Mouse (Mus musculus) G1E (cell line): ENCODE results near the gene Gm42906. TPM values are rescaled to one million over a fixed set of nuclear protein-coding genes. Genes with fewer than 3 reads are reported as not detected.

ENCODE experiments used
- ATAC-seq: 2 replicates; pipeline ENCODE4 v1.8.0; 2016; ENCODE audit warnings: mild to moderate bottlenecking; ENCODE audit not compliant: insufficient number of reproducible peaks, poor library complexity, low FRiP score, severe bottlenecking; ENCODE audit errors: extremely low read depth
- DNase-seq: peaks from one replicate; pipeline ENCODE4 v3.0.0; 2012; ENCODE audit warnings: low spot score
- H3K27me3 ChIP-seq: 2 replicates; pipeline ENCODE4 v1.6.1; 2012; ENCODE audit warnings: mild to moderate bottlenecking, low read length, inconsistent platforms; ENCODE audit not compliant: insufficient read depth
- H3K36me3 ChIP-seq: replicated peaks from 2 replicates; pipeline ENCODE3; 2012; ENCODE audit warnings: mild to moderate bottlenecking, inconsistent platforms
- H3K4me1 ChIP-seq: 2 replicates; pipeline ENCODE4 v1.6.1; 2012; ENCODE audit warnings: low read depth, low read length, inconsistent platforms, mixed read lengths; ENCODE audit not compliant: insufficient read depth
- H3K4me3 ChIP-seq: 2 replicates; pipeline ENCODE4 v1.5.1; 2012; ENCODE audit warnings: low read depth, mild to moderate bottlenecking, inconsistent platforms, low read length, moderate library complexity, mixed read lengths
- H3K9me3 ChIP-seq: replicated peaks from 2 replicates; pipeline ENCODE4 v1.6.1; 2012; ENCODE audit warnings: inconsistent platforms
- CTCF ChIP-seq: IDR thresholded peaks from 2 replicates; pipeline ENCODE4 v1.5.1; 2012; ENCODE audit warnings: low read depth, low read length, inconsistent platforms, mixed read lengths
- GATA1 ChIP-seq: IDR thresholded peaks from 2 replicates; pipeline ENCODE4 v1.6.1; 2012; ENCODE audit warnings: borderline replicate concordance, low read length, inconsistent platforms, mixed read lengths
- GATA2 ChIP-seq: IDR thresholded peaks from 2 replicates; pipeline ENCODE4 v1.6.1; 2012; ENCODE audit warnings: low read depth, low read length, inconsistent platforms, borderline replicate concordance
- POLR2AphosphoS5 ChIP-seq: IDR thresholded peaks from 2 replicates; pipeline ENCODE4 v1.6.1; 2012; ENCODE audit warnings: low read depth, low read length, inconsistent platforms; ENCODE audit not compliant: insufficient replicate concordance
- TAL1 ChIP-seq: conservative IDR thresholded peaks from 2 replicates; pipeline ENCODE4 v1.6.1; 2012; ENCODE audit warnings: low read depth, low read length, inconsistent platforms, mixed read lengths
- polyA plus RNA-seq: library from polyadenylated mRNA; stranded (reverse); fragments of >175 nt; gene quantifications from 2 replicates; pipeline ENCODE4 v1.2.3, GENCODE M21; 2012
- total RNA-seq, 2 experiments: library from RNA; stranded (forward) in 1 of 2; stranded (reverse) in 1 of 2; fragments of 200-1000 nt in 1 of 2; fragments of >200 nt in 1 of 2; fragmentation: Nextera tagmentation in 1 of 2; gene quantifications; 2 replicates each; pipeline ENCODE4 v1.2.3; 2014 to 2017

Gene Gm42906
- total and polyA plus RNA-seq, 3 experiments: not detected

DNA sequence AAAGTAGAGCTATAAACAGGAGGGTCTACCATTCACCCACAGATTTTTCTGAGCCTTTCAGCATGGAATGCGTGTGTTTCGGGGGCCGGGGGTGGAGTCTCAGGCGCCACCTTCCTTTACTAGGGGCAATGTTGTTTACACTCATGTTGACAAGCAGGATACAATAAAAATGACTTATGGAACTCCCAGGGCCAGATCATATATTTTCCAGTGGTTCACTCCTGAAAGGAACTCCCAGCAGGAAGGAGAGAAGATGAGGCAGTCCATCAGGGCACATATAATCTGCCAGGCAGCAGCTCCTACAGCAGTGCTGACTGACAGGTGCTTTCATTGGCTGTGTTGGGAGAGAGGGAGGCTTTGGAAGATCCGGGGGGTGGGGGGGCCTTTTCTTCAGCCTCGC is 260.3 kb downstream of the Gm42906 start:
- Histone ChIP-seq H3K9me3 (peaks cover 13% of the 10 kb centered on the region), H3K36me3 (no peaks in the 10 kb centered on the region), H3K4me1 (no peaks in the 10 kb centered on the region), H3K4me3 (no peak overlapping the region), H3K27me3 (no peaks in the 10 kb centered on the region)
- ATAC-seq (no peak), DNase-seq (no peak)
- no peak for TF ChIP-seq POLR2AphosphoS5
- TF ChIP-seq GATA2: no peak
- TF ChIP-seq TAL1: no peak
- TF ChIP-seq CTCF: no peak
- no peak for TF ChIP-seq GATA1

DNA sequence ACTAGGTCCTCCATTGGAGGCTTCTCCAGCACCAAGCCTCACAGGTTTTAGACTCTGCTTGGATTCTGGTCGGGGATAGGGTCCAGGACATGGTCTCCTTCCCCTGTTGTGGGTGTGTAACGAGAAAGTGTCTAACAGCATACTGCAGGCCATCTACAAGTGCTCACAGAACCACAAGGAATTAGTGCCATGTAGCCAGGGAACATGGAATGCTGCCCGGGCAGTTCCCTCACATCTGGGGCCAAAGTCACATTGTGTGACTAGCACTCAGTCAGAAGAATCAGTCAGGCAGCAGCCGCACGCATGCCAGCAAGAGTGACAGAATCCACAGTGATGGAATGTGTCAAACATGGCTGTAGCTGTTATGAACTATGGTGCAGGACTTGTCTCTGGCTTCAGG is 261.7 kb downstream of the Gm42906 start:
- TF ChIP-seq POLR2AphosphoS5: no peak
- TF ChIP-seq TAL1: no peak
- TF ChIP-seq CTCF: no peak
- no peak for TF ChIP-seq GATA2
- H3K4me1 ChIP-seq: no peaks in the 10 kb centered on the region
- ATAC-seq (no peak), DNase-seq (no peak)
- H3K9me3 ChIP-seq: peaks cover 15% of the 10 kb centered on the region
- no peaks in the 10 kb centered on the region for H3K27me3 ChIP-seq
- no peak overlapping the region for H3K4me3 ChIP-seq
- no peaks in the 10 kb centered on the region for H3K36me3 ChIP-seq

DNA sequence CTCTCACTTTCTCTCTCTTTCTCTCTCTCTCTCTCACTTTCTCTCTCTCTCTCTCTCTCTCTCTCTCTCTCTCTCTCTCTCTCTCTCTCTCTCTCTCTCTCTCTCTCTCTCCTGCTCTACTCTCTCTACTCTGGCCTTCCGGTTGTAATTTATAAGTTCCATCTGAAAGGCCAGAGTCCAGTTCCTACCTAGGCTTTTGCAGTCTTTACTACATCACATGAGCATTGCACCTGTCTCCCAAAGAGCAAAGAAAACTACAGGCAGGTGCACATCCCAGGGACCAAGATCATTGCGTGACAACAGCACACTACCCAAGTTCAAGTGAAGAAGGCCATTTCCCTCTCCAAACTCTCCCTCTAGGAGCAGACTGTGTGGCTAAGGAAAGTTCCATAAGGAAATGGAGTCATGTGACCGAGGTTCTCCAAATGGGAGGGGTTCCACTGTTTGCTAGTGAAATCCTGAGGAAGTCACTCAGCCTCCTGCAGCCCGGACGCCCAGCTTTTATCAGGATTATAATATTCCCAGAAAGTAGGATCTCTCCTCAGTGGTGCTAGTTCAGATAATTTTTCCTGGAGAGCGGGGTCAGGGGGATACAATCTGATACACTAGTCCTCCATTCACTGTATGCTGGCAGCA is 262.5 kb downstream of the Gm42906 start:
- no peak overlapping the region for H3K4me3 ChIP-seq
- ATAC-seq (no peak), DNase-seq (no peak)
- peaks cover 15% of the 10 kb centered on the region for H3K9me3 ChIP-seq
- no peak for TF ChIP-seq POLR2AphosphoS5
- TF ChIP-seq GATA2: no peak
- no peak for TF ChIP-seq CTCF
- no peak for TF ChIP-seq GATA1
- TF ChIP-seq TAL1: no peak
- no peaks in the 10 kb centered on the region for H3K27me3 ChIP-seq
- H3K36me3 ChIP-seq: no peaks in the 10 kb centered on the region
- no peaks in the 10 kb centered on the region for H3K4me1 ChIP-seq

DNA sequence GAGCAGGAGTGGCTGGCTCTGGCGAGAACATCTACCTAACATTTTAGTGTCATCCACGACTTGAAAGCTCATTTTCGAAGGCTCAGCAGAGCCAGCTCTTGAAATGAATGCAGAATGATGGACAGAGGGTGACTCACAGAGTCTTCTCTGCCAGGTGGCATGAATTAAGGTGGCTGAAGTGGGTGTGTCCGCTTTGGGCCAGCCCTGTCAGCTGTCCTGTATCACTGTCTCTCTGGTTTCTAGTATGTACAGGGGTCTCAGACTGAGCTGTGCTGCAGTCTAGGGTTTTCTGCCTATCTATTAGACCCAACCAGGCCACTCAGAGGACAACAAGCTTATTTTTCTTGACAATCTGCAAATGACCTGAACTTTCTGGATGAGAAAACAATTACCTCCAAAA is 263.1 kb downstream of the Gm42906 start:
- TF ChIP-seq TAL1 (no peak), GATA2 (no peak), GATA1 (no peak), CTCF (no peak), POLR2AphosphoS5 (no peak)
- DNase-seq (no peak), ATAC-seq (no peak)
- Histone ChIP-seq H3K9me3 (peaks cover 11% of the 10 kb centered on the region), H3K4me3 (no peak overlapping the region), H3K4me1 (no peaks in the 10 kb centered on the region), H3K27me3 (no peaks in the 10 kb centered on the region), H3K36me3 (no peaks in the 10 kb centered on the region)

DNA sequence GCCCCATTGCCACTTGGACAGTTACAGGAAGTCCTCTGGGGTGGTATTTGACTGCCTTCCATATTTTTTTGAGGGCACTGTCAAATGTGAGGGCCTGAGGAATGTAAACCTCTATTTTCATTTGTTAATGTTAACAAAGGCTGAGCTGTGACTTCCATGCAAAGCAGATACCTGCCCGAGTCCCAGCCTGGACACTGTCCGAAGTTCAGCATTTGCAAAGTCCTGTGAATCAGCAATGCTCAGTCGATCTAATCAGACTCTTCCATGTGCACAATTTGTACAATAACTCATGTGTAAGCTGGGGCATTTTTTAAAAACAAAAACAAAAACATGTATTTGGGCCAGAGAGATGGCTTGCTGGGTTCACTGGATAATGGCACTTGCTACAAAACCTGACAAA is 265.3 kb downstream of the Gm42906 start:
- no peaks in the 10 kb centered on the region for H3K4me1 ChIP-seq
- H3K27me3 ChIP-seq: no peaks in the 10 kb centered on the region
- H3K4me3 ChIP-seq: no peak overlapping the region
- no peak for TF ChIP-seq POLR2AphosphoS5
- no peak for TF ChIP-seq GATA2
- no peak for TF ChIP-seq TAL1
- no peak for TF ChIP-seq GATA1
- TF ChIP-seq CTCF: no peak
- ATAC-seq (no peak), DNase-seq (no peak)
- H3K9me3 ChIP-seq: peaks cover 11% of the 10 kb centered on the region
- H3K36me3 ChIP-seq: no peaks in the 10 kb centered on the region

DNA sequence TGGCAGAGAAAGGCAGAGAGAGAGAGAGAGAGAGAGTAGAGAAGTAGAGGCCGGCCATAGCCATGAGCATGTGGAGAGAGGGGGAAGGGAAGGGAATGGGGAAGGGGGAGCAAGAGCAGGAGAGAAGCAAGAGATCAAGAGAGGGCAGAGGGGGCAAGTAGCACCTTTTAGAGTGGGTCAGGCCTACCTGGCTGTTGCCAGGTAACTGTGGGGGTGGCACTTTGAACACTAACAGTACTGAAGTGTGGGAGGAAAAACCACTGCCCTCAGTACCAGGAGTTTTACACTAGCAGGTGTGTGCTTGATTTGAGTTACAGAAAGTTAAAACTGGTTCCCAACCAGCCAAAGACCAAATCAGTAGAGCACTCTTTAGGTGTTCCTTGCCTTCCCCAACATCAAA is 272.7 kb downstream of the Gm42906 start:
- DNase-seq: no peak
- no peak overlapping the region for H3K4me3 ChIP-seq
- ATAC-seq: no peak
- no peaks in the 10 kb centered on the region for H3K36me3 ChIP-seq
- no peaks in the 10 kb centered on the region for H3K27me3 ChIP-seq
- TF ChIP-seq CTCF (no peak), GATA1 (no peak), TAL1 (no peak)
- H3K9me3 ChIP-seq: peaks cover 12% of the 10 kb centered on the region
- no peaks in the 10 kb centered on the region for H3K4me1 ChIP-seq

DNA sequence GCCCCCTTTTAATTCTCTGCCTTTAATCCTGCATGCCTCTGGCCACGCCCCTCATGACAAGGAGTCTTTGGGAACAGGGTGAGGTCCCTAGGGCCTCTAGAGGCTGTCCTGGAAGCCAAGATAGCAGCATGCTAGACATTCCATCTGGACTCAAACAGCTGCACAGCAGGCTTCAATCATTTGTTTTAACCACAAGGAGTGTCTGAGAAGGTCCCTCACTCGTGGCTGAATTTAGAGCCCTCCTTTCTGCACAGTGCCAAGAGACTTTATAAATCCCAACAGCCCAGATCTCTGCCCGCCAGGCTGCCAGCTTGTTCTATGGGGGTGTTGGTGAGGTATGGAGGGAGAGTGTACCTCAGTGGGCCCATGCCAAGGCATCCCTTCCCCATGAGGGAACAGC is 273.2 kb downstream of the Gm42906 start:
- Histone ChIP-seq H3K9me3 (peaks cover 13% of the 10 kb centered on the region), H3K4me3 (no peak overlapping the region), H3K36me3 (no peaks in the 10 kb centered on the region), H3K4me1 (no peaks in the 10 kb centered on the region), H3K27me3 (no peaks in the 10 kb centered on the region)
- ATAC-seq (no peak), DNase-seq (no peak)
- no peak for TF ChIP-seq GATA2
- TF ChIP-seq CTCF: no peak
- no peak for TF ChIP-seq TAL1
- no peak for TF ChIP-seq GATA1
- no peak for TF ChIP-seq POLR2AphosphoS5
